Mouse (Mus musculus): ENCODE data around the gene Icam1.
"Not testable (repeated sequence)": the region's sequence is repeated elsewhere in the genome, so short reads cannot be mapped to it uniquely, and the experiment has no call there.

The Icam1 gene

GRCm38 (mm10) chr9:21041308-21041707 lies 25.5 kb downstream of the Icam1 start:
- in situ Hi-C loops (cut with MboI, MseI) = no loop called here

GRCm38 (mm10) chr9:21043563-21043962 lies 27.8 kb downstream of the Icam1 start:
- in situ Hi-C loops (cut with MboI, MseI) = no loop called here

GRCm38 (mm10) chr9:21044785-21045184 lies 29.0 kb downstream of the Icam1 start:
- in situ Hi-C loops (cut with MboI, MseI) = not testable (repeated sequence)

GRCm38 (mm10) chr9:21045235-21045634 lies 29.4 kb downstream of the Icam1 start:
- in situ Hi-C loops (cut with MboI, MseI) = no loop called here

- in situ Hi-C loops (cut with MboI, MseI) = no loop called here
Observed at GRCm38 (mm10) chr9:21051578-21051977, 35.8 kb downstream of the Icam1 start.

- in situ Hi-C loops (cut with MboI, MseI) = no loop called here
Observed at GRCm38 (mm10) chr9:21062928-21063327, 47.1 kb downstream of the Icam1 start.

- in situ Hi-C loops (cut with MboI, MseI) = no loop called here
Observed at GRCm38 (mm10) chr9:21067006-21067684, 51.4 kb downstream of the Icam1 start, which contains the start of gene Zglp1. TSS of gene Zglp1 (minus strand) at chr9:21067093.

- in situ Hi-C loops (cut with MboI, MseI) = no loop called here
Observed at GRCm38 (mm10) chr9:21072641-21073040, 56.9 kb downstream of the Icam1 start.

GRCm38 (mm10) chr9:21073044-21073840 lies 57.5 kb downstream of the Icam1 start, which contains the start of the genes Gm49373 and Fdx1l:
TSS of gene Gm49373 (minus strand) at chr9:21073096.
TSS of gene Fdx1l (minus strand) at chr9:21073614.
- in situ Hi-C loops (cut with MboI, MseI) = no loop called here

- in situ Hi-C loops (cut with MboI, MseI) = no loop called here
Observed at GRCm38 (mm10) chr9:21074173-21074572, 58.4 kb downstream of the Icam1 start.

GRCm38 (mm10) chr9:21075625-21076024 lies 59.8 kb downstream of the Icam1 start:
- in situ Hi-C loops (cut with MboI, MseI) = no loop called here

Measured in regulatory T cell (primary cell).